Mouse (Mus musculus) limb, embryonic 11.5 days (tissue): ENCODE data around the gene Mrpl10. TPM values are rescaled to one million over a fixed set of nuclear protein-coding genes. Genes with fewer than 3 reads are reported as not detected.

Source experiments
- ATAC-seq: fragments of 200-750 bp; cut with Nextera tagmentation; 2 replicates; pipeline ENCODE4 v1.8.0; 2017; ENCODE audit warnings: low read depth; ENCODE audit not compliant: insufficient number of reproducible peaks, low FRiP score, low TSS enrichment
- DNase-seq: peaks from one replicate; pipeline ENCODE4 v3.0.0-alpha.2; 2015; ENCODE audit warnings: low spot score
- H3K27ac ChIP-seq: fragments of 300-500 bp; sonication (generic); replicated peaks from 2 replicates; pipeline ENCODE4 v1.5.1; 2014; ENCODE audit warnings: low read depth, mild to moderate bottlenecking, low read length
- H3K27me3 ChIP-seq: fragments of 300-500 bp; sonication (generic); 2 replicates; pipeline ENCODE4 v1.6.1; 2014; ENCODE audit warnings: mild to moderate bottlenecking, low read length, mixed read lengths; ENCODE audit not compliant: control insufficient read depth, insufficient read depth
- H3K36me3 ChIP-seq: fragments of 300-500 bp; sonication (generic); 2 replicates; pipeline ENCODE4 v1.6.1; 2014; ENCODE audit warnings: mild to moderate bottlenecking, low read length, moderate library complexity, mixed read lengths; ENCODE audit not compliant: control insufficient read depth, insufficient read depth
- H3K4me1 ChIP-seq: fragments of 300-500 bp; sonication (generic); 2 replicates; pipeline ENCODE4 v1.6.1; 2014; ENCODE audit warnings: low read length, mixed read lengths; ENCODE audit not compliant: control insufficient read depth, insufficient read depth
- H3K4me2 ChIP-seq: fragments of 300-500 bp; sonication (generic); 2 replicates; pipeline ENCODE4 v1.6.1; 2014; ENCODE audit warnings: low read depth, mild to moderate bottlenecking, moderate library complexity; ENCODE audit not compliant: severe bottlenecking
- H3K4me3 ChIP-seq: fragments of 300-500 bp; sonication (generic); 2 replicates; pipeline ENCODE4 v1.5.1; 2014; ENCODE audit warnings: low read depth, low read length
- H3K9ac ChIP-seq: fragments of 300-500 bp; sonication (generic); 2 replicates; pipeline ENCODE4 v1.6.1; 2014; ENCODE audit warnings: mild to moderate bottlenecking, low read length
- H3K9me3 ChIP-seq: fragments of 300-500 bp; sonication (generic); 2 replicates; pipeline ENCODE4 v1.6.1; 2016; ENCODE audit warnings: low read length; ENCODE audit not compliant: control insufficient read depth
- WGBS: fragments of 180-500 bp; shearing (Covaris S2); extraction: QIAGEN DNeasy Blood & Tissue Kit; methylation state at CpG from one replicate; pipeline ENCODE4 v1.1.7; 2014; 5-methylcytosine and 5-hydroxymethylcytosine counted together
- polyA plus RNA-seq: library from polyadenylated mRNA; unstranded; fragments of >200 nt; fragmentation: Nextera tagmentation; extraction: Ambion mirVana; gene quantifications from 2 replicates; pipeline ENCODE4 v1.2.1, GENCODE M21; 2014

Mrpl10 gene
- polyA plus RNA-seq = 93.0 and 96.5 TPM in 2 replicates

- DNase-seq = peak; percentile 97
- no peaks in the 10 kb centered on the region; the same call in 1 of the 2 replicates for H3K4me1 ChIP-seq
These were observed at the start of gene Mrpl10, which contains the start of gene Lrrc46 for GRCm38 (mm10) chr11:97041022-97041899. TSS of gene Mrpl10 (plus strand) at chr11:97041560. TSS of gene Lrrc46 (minus strand) at chr11:97041407.

GRCm38 (mm10) chr11:96992722-96993311 is 48.5 kb upstream of the Mrpl10 start:
- Histone ChIP-seq H3K27ac (no peak overlapping the region), H3K4me3 (no peak overlapping the region), H3K36me3 (no peaks in the 10 kb centered on the region), H3K9me3 (no peaks in the 10 kb centered on the region), H3K4me2 (no peak overlapping the region), H3K9ac (no peak overlapping the region), H3K4me1 (peaks cover 15% of the 10 kb centered on the region), H3K27me3 (peaks cover 4% of the 10 kb centered on the region; the same call in 1 of the 2 replicates)
- 19% methylated on average over 8 of the region's 8 CpGs for WGBS
- DNase-seq = no peak
- no peak for ATAC-seq

More at GRCm38 (mm10) chr11:97041022-97041899, at the start of gene Mrpl10, which contains the start of gene Lrrc46:
- peak within 1 kb of the TSS; percentile 65 for H3K4me3 ChIP-seq
- H3K27me3 ChIP-seq = no peaks in the 10 kb centered on the region
- peak within 1 kb of the TSS; percentile 79 for H3K9ac ChIP-seq
- ATAC-seq = peak; percentile 91
- H3K9me3 ChIP-seq = no peaks in the 10 kb centered on the region
- peaks cover 8% of the 10 kb centered on the region for H3K36me3 ChIP-seq
- WGBS = under 1% methylated on average over 48 of the region's 48 CpGs
- H3K27ac ChIP-seq = 0 out of 2 replicates have a peak within 1 kb of the TSS, but pooled peaks have one; percentile 18
- H3K4me2 ChIP-seq = peak within 1 kb of the TSS; percentile 84

DNA sequence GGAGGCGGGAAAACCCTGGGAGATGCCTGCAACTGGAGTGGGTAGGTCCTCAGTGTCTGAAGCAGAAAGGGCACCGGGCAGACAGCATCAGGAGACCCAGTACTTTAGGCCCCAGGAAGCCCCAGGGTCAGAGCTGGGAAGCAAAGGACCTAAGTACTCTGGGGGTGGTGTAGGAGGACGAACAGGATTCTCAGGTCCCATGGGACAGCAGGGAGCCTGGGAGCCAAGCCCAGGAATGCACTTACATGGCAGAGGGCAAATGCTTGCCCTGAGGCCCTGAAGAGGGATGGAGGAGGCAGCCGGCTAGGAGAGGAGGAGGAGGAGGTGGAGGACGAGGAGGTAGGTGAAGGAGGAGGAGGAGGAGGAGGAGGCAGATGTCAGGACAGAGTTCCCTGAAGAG is 46.3 kb upstream of the Mrpl10 start:
- ATAC-seq (no peak), DNase-seq (no peak)
- Histone ChIP-seq H3K9ac (no peak overlapping the region), H3K4me1 (peaks cover 7% of the 10 kb centered on the region), H3K27me3 (peaks cover 4% of the 10 kb centered on the region; the same call in 1 of the 2 replicates), H3K36me3 (no peaks in the 10 kb centered on the region), H3K27ac (no peak overlapping the region), H3K4me3 (no peak overlapping the region), H3K9me3 (no peaks in the 10 kb centered on the region), H3K4me2 (no peak overlapping the region)
- 12% methylated on average over 5 of the region's 5 CpGs for WGBS

GRCm38 (mm10) chr11:96995836-96996772 is 45.3 kb upstream of the Mrpl10 start:
- DNase-seq (no peak), ATAC-seq (no peak)
- no peaks in the 10 kb centered on the region for H3K36me3 ChIP-seq
- 76% methylated on average over 15 of the region's 15 CpGs for WGBS
- no peak overlapping the region for H3K27ac ChIP-seq
- H3K4me1 ChIP-seq = peaks cover 7% of the 10 kb centered on the region
- peaks cover 4% of the 10 kb centered on the region; the same call in 1 of the 2 replicates for H3K27me3 ChIP-seq
- no peaks in the 10 kb centered on the region for H3K9me3 ChIP-seq
- no peak overlapping the region for H3K9ac ChIP-seq
- no peak overlapping the region for H3K4me3 ChIP-seq
- H3K4me2 ChIP-seq = no peak overlapping the region

DNA sequence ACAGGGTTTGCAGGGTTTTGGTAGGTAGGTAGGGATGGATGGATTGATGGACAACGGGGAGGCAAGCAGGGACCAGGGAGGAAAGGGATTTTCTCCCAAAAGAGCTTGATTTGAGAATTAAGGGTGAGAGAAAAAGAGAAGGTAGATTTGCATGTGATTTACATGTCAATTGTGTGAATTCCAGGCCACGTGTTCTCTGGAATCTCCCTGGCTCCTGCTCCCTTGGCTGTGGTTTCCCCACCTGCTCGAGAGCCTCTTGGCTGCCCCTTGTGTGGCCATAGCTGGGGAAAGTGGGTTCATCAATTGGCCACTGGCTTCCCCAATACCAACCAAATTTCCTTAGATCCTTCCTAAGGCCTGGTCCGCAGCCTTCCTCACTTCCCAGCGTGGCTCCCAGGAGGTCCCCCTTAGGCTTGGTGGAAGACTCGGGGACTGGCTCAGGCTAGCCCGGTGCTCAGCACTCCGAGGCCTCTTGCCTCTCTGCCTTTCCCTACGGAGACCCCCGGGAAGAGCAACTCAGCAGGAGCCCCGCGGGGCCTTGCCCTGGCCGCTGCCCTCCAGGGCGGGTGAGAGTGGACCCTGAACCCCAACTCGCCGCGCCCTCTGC is 44.5 kb upstream of the Mrpl10 start:
- DNase-seq = no peak
- Histone ChIP-seq H3K9me3 (no peaks in the 10 kb centered on the region), H3K27me3 (peaks cover 4% of the 10 kb centered on the region; the same call in 1 of the 2 replicates), H3K4me2 (peak overlapping the region; percentile 61), H3K4me1 (peaks cover 7% of the 10 kb centered on the region), H3K4me3 (peak overlapping the region; percentile 31), H3K9ac (peak overlapping the region; percentile 64), H3K36me3 (no peaks in the 10 kb centered on the region), H3K27ac (no peak overlapping the region)
- WGBS = 15% methylated on average over 15 of the region's 17 CpGs
- ATAC-seq = 0 out of 2 replicates have a peak, but pooled peaks have one; percentile 10

GRCm38 (mm10) chr11:96997380-96997956 is 43.9 kb upstream of the Mrpl10 start:
- H3K4me1 ChIP-seq = peaks cover 7% of the 10 kb centered on the region
- 0 out of 2 replicates have a peak, but pooled peaks have one; percentile 18 for ATAC-seq
- no peak overlapping the region for H3K27ac ChIP-seq
- DNase-seq = peak; percentile 71
- H3K36me3 ChIP-seq = no peaks in the 10 kb centered on the region
- no peaks in the 10 kb centered on the region for H3K9me3 ChIP-seq
- 4% methylated on average over 28 of the region's 30 CpGs for WGBS
- H3K9ac ChIP-seq = peak overlapping the region; percentile 64
- H3K27me3 ChIP-seq = peaks cover 4% of the 10 kb centered on the region; the same call in 1 of the 2 replicates
- peak overlapping the region; percentile 61 for H3K4me2 ChIP-seq
- H3K4me3 ChIP-seq = peak overlapping the region; percentile 31

DNA sequence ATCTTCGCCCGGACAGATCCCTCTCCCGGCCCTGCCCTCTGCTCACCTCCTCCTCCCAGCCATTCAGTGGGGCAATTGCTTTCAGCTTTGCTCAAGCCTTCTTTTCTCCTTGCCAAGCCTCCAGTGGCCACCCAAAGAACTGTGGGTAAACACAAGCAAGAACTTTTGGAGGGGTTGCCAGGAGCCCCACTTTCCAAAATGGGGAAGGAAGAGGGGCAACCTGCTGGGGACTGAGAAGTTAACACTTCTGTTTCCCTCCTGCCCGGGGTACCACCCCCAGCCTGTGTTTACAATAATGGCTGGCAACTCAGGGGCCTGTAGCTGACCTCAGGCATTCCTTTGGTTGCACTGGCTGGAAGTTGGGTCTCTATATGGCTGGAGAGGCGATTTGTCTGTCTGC is 38.2 kb upstream of the Mrpl10 start:
- H3K27ac ChIP-seq = no peak overlapping the region
- no peak overlapping the region for H3K9ac ChIP-seq
- no peaks in the 10 kb centered on the region for H3K4me1 ChIP-seq
- H3K4me3 ChIP-seq = no peak overlapping the region
- no peaks in the 10 kb centered on the region for H3K9me3 ChIP-seq
- WGBS = 33% methylated on average over 5 of the region's 5 CpGs
- no peaks in the 10 kb centered on the region for H3K27me3 ChIP-seq
- DNase-seq (no peak), ATAC-seq (no peak)
- no peak overlapping the region for H3K4me2 ChIP-seq
- no peaks in the 10 kb centered on the region for H3K36me3 ChIP-seq
